Mouse (Mus musculus) lung, postnatal 36 days (tissue): ENCODE measurements around the gene Ap1m1.

Source experiments
- DNase-seq: peaks from one replicate; pipeline ENCODE4 v3.0.0; 2022; ENCODE audit warnings: mixed read lengths

Ap1m1 gene

DNA sequence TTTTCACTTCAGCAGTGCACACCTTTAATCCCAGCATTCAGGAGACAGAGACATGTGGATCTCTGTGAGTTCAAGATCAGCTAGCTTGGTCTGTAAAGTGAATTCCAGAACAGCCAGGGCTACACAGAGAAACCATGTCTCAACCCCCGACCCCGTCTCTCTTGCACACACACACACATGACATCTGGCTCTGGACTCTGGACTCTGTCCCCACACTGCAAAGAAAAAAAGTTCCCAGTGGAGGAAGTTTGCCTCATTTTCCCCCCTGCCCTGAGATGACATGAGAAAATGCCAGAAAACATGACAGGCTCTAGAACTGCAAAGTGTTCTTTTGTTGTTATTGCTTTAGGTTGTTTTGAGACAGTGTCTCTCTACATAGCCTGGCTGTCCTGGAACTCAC lies 20.0 kb downstream of the Ap1m1 start:
- DNase-seq, result no peak

DNA sequence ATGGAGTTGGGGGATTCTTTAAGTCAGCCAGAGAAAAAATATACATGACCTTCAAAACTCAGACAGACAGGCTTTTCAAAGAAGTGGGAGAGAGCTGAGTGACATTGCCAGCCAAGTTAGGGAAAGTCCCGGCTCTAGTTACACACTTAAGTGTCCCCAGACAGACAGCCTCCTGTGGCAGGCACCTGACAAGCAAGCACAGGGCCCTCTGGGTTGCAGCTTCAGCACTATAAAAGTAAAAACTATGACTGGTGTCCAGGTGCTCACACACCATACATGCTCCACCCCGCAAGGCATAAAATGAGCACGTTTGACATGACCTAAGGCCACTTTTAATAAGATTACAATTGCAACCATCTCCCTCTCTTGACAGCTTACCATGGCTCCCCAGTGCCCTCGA lies 20.8 kb downstream of the Ap1m1 start:
- DNase-seq, result no peak

DNA sequence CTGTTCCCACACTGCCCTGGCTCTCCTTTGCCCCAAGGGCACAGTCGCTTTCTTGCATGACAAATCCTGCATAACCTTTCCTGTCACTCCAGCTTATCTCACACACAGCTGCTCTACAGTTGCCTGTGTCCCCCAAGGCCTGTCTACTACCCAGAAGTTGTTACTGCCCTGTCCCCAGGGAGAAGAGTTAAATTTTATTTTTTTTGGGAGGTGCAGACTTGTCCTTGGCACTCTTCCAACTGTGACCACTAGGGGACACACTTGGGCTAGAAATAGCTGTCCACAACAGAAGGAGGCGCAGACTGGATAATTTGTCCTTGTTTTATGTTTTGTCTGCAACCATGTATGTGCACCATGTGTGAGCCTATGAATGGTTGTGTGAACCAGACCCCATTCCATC lies 21.2 kb downstream of the Ap1m1 start:
- peak; percentile 84 for DNase-seq

DNA sequence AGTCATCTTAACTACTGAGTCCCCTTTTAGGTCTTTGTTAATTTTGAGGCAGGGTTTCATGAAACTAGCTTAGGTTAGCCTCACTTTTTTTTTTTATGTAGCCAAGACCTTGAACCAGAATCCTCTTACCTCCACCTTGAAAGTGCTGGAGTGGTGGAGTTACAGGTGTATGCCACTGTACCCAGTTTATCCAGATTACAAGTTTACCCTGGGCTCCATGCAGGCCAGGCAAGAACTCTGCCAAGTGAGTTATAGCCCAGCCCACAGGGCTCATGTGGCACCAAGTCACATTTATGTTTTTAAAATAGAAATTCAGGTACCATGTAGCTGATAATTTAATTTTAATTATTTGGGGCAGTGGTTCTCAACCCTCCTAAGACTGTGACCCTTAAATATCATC lies 21.6 kb downstream of the Ap1m1 start:
- no peak for DNase-seq

DNA sequence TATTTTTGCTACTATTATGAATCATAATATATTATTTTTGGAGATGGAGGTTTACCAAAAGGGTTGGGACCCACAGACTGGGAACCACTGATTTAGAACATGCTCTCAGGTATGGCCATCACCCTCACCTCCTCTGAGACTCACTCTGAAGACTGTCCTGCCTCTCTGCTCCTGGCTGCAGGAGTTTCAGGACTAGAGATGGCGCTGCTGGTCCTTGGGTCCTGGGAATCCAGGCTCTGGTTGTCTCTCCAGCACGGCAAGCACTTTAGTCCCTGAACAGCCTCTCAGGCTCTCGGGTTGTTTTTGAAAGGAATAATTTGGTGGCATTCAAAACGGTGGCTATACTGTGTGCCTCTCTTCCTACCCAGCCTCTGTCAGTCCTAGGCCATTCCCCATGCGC lies 22.1 kb downstream of the Ap1m1 start:
- peak; percentile 66 for DNase-seq

DNA sequence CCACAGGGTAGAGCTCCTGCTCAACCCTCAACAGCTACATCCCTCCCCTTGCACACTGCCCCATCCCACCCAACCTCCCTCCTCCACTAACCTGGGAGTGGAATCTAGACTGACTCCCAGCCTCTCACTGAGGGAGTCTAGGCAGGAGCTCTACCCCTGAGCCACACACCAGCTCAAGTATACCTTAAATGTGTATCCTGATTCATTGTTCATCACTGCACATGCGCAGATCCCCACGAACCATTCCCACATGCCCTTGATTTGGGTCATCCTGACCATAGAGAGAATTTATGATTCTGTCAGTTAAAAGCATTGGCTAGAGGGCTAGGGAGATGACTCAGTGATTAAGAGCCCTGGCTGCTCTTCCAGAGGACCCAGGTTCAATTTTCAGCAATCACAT lies 22.9 kb downstream of the Ap1m1 start:
- no peak for DNase-seq

DNA sequence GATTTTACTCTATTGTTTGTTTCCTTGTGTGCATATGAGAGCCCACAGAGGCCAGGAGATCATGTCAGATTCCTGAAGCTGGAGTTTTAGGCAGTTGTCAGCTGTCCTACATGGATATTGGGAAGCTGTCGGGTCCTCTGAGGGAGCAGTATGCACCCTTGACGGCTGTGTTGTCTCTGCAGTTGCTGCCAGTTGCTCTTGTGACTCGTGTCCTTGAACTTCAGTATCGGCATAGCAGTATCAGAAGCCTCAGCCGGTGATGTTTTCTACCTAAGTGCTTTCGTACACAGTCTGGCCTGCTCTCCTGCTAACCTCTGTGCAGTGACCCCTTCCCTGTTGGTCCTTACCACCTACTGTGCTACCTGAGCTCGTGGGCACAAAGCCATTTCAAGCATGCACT lies 23.6 kb downstream of the Ap1m1 start:
- DNase-seq, result no peak

DNA sequence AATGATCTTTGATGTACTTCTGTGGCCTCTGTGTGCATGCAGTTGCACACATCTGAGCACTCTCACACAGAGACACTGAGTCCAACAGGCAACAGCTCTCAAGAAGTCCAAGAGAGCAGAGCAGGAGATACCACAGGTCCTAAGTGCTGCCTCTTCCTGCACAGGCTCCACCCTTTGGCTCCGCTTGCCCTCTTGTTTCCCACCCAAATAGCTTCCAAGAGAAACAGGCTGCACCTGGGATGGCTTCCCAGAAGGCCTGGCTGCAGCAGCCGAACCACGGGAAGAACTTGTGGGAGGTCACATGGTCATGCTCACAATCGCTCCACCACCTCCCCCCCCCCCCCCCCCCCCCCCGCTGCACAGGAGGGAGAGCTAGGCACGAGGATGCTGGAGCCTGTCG lies 25.5 kb downstream of the Ap1m1 start:
- DNase-seq, result peak; percentile 75

DNA sequence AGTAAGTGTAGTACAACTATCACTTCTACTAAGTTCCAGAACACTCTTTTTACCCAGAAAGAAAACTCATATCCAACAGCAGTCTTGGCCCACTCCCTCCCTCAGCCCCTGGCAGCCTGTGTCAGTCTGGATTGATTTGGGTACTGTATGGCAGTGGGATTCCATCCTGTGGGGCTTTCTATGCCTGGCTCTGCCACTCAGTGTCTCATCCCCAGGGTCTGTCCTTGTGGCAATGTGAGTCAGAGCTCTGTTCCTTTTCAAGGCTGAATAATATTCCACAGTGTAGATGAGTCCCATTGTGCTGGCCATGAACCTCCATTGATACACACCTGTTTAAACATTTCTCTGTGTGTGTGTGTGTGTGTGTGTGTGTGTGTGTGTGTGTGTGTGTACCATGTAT lies 26.9 kb downstream of the Ap1m1 start:
- DNase-seq, result no peak

DNA sequence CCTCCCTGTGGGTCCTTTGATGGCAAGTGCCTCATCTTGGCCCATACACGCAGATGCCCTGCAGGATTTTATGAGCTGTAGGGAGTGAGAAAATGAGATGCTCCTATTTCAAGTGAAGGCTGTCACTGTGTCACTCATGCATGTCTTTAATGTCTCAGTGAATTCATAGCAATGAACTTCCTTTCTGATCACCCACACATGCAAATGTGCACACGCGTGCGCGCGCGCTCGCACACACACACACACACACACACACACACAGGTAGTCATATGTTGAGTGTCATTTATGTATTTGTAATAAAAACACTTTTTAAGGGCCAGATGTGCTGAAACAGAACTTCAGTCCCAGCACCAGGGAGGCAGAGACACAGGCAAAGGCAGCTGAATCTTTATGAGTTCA lies 27.3 kb downstream of the Ap1m1 start:
- no peak for DNase-seq

DNA sequence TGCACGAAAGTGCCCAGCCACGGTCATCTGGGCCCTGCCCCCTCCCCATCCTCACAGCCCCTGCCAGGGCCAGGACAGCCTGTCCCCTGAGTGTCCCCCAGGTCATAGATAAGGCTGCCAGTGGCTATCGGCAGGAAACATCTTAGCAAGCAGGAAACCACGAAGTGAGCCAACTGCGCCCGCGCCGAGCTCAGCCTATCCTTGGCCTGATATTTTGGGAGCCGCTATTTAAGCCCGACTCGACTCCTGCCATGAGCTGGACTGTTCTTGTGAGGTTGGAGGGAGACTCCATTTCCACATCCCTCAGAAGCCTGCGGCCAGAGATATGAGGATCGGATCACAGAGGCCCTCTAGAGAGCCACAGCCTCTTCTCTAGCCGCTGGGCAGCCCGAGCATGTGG lies 28.5 kb downstream of the Ap1m1 start:
- peak; percentile 95 for DNase-seq

DNA sequence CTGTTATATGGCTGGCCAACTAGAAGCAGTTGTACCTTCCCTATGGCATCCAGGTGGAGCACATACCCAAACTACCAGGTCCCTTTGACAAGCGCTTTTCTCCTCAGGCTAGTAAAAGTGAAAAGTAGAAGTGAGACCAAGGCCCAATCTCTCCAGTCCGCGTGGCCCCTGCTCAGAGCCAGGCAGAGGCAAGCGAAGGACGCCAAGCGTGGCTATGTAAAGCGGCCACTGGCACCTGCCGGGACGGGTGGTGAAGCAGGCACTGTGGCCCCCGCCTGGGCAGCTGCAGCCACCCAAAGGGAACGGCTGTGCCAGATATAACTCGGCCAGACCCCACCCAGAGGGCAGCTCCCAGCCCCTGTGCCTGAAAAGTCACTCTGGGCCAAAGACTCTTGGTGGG lies 30.8 kb downstream of the Ap1m1 start:
- DNase-seq, result peak; percentile 29

DNA sequence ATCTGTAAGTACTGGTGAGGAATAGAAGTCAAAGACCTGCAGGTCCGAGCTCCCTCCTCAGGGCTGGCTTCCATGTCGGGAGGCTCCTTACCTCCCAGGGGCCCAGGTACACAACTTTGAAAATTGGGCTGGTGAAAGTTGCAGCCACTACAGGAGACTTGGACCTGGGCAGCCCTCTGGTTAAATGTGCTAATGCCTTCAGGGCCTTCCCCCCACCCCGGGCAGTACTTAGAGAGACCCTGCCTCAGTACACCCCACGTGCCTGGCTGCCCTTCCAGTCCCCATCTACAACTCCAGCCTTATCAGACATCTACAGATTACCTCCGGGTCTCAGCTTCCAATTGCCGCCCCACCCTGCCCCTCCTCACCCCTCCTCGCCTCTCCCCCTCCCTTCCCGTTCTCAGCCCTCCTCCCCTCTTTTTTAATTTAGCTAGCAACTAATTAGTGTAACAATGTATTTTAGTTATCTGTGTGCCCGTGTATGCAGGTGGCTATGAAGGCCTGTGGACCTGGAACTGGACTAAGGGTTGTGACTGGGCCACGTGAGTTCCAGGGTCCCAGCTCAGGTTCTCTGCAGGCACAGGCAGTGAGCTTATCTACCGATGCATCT lies 31.3 kb downstream of the Ap1m1 start:
- DNase-seq, result no peak

DNA sequence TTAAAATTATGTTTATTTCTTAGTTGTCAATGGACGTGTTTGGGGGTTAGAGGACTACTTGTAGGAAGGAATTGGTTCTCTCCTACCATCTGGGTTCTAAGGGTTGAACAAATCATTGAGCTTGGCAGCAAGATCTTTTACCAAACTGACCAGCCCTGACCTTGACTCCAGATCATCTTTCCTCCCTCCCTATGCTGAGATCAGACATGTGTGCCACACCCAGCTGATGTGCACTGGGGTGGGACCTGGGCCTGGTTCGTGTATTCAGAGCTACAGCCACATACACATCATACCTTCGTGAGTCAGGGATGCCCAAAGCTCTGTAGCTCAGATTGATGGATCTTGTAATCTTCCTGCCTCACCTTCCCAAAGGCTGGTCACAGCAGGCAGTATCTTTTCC lies 31.9 kb downstream of the Ap1m1 start:
- DNase-seq, result no peak

DNA sequence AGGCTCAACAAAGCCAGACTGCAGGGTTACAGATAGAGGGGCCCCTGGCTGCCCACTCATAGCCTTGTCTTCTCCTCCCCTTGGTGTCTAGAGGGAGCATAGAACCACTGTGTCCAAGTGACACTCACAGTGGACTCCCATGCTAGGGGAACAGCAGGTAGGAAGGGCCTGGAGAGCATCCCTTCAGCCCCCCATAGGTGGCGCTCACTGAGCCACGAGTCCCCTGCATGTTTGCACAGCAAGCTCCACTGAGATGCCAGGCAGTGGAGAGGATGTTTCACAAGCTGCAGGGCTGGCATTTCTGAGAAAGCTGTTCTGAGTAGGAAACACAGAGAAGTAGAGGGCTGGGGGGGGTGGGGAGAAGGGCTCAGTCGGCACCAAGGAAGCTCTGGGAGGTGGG lies 32.5 kb downstream of the Ap1m1 start:
- peak; percentile 90 for DNase-seq

DNA sequence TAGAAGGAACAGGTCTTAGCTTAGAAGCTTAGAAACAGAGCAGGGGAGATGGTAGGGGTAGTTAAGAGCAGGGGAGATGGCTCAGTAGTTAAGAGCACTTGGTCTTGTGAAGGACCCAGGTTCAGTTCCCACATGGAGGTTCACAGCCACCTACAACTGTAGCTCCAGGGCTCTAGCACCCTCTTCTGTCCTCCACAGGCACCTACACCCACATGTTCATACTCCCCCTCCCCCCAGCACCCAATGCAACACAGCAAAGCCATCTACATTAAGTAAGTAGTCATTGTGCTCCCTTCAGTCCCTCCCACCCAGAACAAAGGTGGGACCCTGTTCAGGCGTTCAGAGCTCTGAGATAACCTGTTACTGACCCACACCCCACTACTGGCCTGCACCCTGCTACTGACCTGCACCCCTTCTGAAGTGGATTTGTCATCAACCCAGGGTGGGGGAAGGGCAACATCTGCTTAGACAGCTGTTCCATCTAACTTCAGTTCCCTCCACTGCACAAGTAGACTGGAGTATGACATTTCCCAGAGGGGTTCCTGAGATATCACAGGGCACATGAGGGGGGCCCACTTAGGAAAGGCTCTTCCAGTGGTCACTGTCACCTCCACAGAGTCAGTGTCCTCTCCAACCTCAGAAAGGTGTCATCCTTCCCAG lies 33.4 kb downstream of the Ap1m1 start:
- no peak for DNase-seq

DNA sequence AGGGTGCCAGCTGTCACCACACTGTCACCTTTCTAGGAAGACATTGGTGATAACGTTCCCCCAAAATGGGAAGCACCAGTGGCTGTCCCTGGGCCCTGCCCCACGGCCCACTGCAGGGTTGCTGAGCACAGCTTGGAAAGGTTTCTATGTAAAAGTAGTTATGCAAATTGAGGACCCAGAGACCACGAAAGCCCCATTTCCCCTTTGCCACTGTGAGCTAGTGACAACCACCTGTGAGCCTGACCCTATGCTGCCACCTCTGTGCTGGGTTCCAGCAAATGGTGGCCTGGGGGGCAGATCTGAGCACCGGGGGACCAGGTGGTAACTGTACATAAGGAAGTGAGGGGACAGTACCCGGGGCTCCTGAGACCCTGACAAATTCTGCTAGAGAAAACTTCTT lies 34.0 kb downstream of the Ap1m1 start:
- DNase-seq, result peak; percentile 32

DNA sequence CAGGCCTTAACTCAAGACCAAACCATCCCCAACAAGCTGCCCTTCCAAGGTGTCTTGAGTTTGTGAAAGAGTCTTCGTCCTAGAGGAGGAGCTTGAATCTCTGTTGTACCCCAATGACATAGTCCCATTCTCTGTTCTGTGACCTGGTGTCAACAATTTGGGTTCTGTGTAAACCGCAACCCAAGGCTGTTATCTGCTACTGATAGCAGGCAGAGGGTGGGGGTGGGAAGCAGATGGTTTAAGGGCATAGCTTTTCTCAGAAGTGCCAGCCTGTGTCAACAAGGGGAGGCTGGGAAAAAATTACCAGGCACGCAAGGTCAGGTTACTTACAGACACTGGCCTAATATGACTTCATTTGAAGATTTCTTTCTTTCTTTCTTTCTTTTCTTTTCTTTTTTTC lies 37.4 kb downstream of the Ap1m1 start:
- DNase-seq, result no peak

DNA sequence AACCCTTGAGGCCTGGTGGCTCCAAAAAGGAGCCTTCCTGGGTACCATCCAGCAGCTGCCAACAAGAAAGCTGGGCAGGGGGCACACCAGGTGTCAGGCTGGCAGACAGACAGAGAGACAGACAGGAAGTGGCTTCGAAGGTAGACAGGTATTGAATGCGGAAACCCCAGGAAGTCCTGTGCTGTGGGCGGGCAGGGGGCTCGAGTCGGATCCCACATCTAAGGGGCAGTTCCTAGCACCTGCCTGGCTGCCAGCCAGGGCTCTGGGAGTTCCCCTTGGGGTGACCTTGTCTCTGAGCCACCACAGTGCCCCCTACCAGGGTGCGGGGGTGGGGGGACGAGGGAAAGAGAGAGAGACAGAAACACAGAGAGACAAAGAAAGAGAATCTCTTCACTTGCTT lies 39.3 kb downstream of the Ap1m1 start:
- DNase-seq, result no peak

DNA sequence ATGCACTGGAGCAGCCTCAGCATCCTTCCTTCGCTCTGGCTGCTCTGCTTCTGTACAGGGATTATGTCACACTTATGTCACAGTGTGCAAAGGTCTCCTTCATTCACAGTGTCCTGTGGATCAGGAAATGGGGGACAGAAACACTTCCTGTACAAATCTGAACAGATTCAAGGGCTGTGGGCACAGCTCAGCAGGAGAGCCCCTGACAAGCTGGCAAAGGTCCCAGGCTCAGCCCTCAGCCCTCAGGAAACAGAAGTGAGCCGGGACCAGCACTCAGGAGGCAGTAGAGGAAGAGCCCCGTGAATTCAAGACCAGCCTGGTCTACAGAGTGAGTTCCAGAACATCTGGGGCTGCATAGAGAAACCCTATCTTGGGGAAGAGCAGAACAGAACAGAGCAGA lies 41.8 kb downstream of the Ap1m1 start:
- peak; percentile 45 for DNase-seq

DNA sequence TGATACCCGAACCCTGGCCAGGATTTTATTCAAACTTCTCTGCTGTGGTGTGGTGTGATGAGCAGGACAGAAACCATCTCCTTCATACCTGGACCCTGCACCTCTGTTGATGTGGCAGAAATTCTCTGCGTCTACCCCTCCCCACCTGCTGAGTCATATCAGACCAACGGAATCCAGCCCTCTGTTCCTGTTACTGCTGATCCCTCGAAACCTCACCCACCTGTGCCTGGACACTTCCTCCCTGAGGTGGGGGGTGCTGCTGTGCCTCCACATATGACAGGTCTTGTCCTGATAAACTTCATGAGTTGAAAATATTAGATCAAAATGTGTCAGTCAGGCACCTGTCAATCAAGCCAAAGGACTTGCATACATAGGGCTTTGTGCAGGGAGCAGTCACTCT lies 45.5 kb downstream of the Ap1m1 start:
- DNase-seq, result no peak

DNA sequence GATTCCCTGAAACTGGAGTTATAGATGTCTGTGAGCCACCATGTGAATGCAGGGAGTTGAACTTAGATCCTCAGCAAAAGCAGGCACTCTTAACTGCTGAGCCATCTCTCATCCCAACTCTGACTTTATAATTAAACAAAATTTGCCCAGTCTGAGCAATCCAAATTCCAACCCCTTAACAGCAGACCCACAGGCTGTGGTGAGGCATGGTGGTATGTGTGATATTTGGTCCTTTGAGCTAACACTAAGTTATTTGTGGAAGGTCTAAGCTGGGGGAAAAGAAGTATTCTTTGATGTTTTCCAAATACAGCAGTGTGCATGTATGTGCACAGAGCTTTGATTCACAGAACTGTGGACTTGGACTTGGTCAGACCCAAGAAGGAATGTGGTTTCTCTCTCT lies 49.2 kb downstream of the Ap1m1 start:
- DNase-seq, result no peak

DNA sequence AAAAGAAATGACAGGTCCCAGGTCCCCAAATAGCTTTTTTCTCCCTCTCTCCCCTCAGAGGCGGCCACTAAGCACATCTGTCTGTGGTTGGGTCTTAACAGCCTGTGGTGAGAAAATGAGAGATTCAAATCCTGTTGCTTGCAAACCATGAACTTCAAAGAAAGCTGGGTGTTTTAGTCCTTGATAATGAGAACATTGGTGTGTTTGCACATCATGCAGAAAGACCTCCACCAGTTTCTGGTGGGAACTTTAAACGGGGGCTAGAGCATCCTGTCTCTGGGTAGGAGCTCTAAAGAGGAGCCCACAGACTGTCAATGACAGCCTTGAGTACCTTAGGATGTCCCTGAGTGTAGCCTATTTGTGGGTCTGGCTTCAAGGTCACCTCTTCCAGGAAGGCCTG lies 51.3 kb downstream of the Ap1m1 start:
- no peak for DNase-seq

DNA sequence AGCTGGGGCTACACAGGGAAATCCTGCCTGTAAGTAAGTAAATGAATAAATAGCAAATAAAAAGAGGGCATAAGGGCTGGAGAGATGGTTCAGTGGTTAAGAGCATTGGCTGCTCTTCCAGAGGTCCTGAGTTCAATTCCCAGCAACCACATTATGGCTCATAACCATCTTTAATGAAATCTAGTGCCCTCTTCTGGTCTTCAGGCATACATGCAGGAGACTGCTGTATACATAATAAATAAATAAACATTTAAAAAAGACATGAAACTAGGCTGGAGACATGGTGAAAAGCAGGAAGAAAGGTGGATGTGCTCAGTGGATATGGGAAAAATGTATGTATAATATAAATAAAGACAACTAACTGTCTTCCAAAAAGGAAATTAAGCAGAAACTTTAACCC lies 53.5 kb downstream of the Ap1m1 start:
- no peak for DNase-seq

DNA sequence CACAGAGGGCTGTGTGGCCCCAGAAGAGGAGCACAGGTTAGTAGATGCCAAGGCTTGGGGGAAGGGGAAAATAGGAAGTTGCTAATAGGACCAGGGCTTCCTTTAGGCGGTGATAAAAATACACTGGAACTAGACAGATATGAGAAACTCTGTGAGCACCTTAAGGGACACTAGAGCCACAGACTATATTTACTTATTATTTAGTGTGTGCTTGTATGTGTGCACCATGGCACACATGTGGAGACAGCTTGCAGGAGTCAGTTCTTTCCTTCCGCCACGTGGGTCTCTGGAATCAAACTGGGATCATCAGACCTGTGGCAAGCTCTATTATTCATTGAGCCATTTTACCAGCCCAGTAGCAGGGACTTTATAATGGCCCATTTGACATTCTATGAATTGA lies 55.3 kb downstream of the Ap1m1 start:
- peak; percentile 40 for DNase-seq
